Mouse (Mus musculus) adrenal gland, postnatal 4 days (tissue): ENCODE measurements around the gene Fam149b. TPM values are rescaled to one million over a fixed set of nuclear protein-coding genes. Genes with fewer than 3 reads are reported as not detected.
"Not testable (repeated sequence)": the region's sequence is repeated elsewhere in the genome, so short reads cannot be mapped to it uniquely, and the experiment has no call there.

ENCODE experiments used
- DNase-seq, 2 experiments: peaks; one replicate each; pipeline ENCODE4 v3.0.0; 2021 to 2022; ENCODE audit warnings: low spot score in 2 of 2, mixed read lengths in 2 of 2
- long read RNA-seq, 2 experiments: library from polyadenylated mRNA; stranded (forward); transcript quantifications; one replicate each; pipeline ENCODE4 v2.0.0; 2021
- total RNA-seq, 2 experiments: library from RNA; stranded (reverse); gene quantifications; 2 replicates each; pipeline ENCODE4 v1.2.3; 2021

Gene Fam149b
- 10 to 100 TPM; 37.2 to 44.3 TPM for total RNA-seq
- long read RNA-seq, experiment 1, full-length matches to known transcripts, result 11 of 47 reads
- long read RNA-seq, experiment 1, partial matches to known transcripts, result 4 of 47 reads
- long read RNA-seq, experiment 1, other reads (novel, unspliced or antisense), result 32 of 47 reads
- long read RNA-seq, experiment 2, full-length matches to known transcripts, result 20 of 74 reads
- long read RNA-seq, experiment 2, partial matches to known transcripts, result 14 of 74 reads
- long read RNA-seq, experiment 2, other reads (novel, unspliced or antisense), result 40 of 74 reads

DNA sequence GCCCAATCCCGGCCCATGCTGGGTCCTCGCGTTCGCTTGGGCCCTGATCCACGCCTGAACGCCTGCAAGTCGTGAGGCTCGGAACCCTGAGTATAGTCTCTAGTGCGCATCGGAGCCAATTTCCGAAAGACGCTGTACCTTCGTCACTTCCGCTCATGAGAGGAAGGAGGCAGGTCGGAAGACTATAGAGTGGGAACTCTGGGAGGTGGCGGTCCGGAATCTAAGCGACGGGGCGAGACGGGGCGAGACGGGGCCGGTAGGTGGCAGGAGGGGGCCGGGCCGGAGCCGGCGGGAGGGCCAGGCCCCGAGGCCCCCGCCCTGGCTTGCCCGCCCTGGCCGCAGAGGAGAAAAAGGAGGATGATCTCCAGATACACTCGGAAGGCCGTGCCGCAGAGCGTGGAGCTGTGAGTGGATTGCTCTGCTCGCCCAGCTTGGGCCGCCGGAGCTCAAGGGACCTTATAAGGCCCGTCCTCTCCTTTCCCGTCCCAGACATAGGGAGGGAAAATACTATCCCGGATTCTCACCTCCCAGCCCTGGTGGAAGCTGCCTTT lies at the start of gene Fam149b, which contains the start of gene Ecd:
Fam149b (plus strand) TSS at position 172 of the 551 bp plus-strand sequence.
Ecd (minus strand) TSS at position 131 of the 551 bp plus-strand sequence.
- peak; percentile 77 to 85 for DNase-seq

DNA sequence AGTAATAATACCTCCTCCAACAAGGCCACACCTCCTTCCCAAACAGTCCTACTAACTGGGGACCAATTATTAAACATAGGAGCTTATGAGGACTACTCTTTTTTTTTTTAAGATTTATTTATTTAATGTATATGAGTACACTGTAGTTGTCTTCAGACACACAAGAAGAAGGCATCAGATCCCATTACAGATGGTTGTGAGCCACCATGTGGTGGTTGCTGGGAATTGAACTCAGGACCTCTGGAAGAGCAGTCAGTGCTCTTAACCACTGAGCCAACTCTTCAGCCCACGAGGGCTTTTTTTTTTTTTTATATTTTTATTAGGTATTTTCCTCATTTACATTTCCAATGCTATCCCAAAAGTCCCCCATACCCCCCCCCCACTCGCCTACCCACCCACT lies 42.9 kb upstream of the Fam149b start:
- not testable (repeated sequence) for DNase-seq

DNA sequence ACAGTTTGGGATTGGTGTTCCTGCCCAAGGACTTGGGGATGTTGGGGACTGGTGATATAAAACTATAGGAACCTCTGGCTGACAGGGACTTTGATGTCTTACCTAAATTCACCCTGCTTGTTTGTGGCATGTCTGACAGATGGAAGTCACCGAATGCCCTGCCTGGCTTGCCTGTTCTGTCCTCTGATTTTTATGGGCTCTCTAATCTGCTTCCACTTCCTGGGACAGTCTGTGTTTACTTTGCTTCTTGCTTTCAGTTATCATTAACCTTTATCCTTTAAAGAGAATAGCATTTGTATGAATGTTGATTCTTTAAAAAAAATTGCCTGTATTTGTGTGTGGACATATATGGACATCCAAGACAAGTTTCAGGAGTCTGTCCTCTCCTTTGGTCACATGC lies 32.8 kb upstream of the Fam149b start:
- no peak for DNase-seq

DNA sequence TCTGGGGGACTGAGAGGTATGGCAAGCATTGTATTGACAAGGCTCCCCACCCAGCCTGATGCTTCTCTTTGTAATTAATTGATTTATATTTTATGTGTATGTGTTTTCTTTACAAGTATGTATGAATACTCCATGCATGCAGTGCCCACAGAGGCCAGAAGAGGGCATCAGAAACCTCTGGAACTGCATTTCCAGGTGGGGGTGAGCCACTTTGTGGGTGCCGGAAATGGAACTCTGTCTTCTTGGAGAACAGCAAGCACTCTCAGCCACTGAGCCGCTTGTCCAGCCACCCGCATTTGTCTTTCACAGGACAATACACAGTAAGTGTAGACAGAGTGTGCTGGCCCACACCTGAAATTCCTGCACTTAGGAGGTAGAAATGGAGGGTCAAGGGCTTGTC lies 28.5 kb upstream of the Fam149b start:
- peak in 1 of 2 experiments; percentile 16 for DNase-seq

DNA sequence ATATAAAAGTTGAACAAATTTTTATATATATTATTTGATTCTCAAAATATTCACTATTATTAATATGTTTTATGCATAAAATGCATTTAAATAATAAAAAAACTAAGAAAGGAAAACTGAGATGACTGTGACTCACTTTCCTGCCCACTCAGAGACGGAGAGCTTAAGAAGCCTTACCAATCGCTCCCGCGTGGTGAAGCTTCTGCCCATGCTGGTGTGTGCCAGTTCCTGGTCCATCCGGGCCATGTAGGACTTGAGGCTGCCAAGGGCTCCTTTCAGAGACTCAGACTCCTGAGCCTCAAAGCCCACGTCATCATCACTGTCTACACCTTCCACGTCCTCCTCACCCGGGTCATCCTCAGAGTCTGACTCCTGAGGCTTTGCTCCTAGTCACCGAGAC lies 23.8 kb upstream of the Fam149b start:
- no peak for DNase-seq

DNA sequence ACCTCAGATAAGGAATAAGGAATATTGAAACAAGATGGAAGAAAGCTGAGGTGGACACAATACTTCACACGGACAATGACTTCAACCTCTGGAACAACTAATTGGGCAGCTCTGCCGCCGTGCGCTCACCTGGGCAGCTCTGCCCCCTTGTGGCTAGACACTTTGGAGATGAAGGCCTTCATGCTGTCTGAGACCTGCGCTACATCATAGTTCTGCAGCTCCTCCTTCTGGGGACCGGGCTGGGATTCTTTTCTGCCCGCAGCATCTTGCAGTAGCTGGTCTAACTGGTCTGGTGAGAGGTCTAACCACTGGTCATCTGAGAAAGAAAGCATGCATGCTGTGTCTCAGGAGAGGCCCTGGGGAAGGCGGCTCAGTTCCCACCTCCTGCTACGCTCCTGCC lies 19.5 kb upstream of the Fam149b start:
- no peak for DNase-seq

DNA sequence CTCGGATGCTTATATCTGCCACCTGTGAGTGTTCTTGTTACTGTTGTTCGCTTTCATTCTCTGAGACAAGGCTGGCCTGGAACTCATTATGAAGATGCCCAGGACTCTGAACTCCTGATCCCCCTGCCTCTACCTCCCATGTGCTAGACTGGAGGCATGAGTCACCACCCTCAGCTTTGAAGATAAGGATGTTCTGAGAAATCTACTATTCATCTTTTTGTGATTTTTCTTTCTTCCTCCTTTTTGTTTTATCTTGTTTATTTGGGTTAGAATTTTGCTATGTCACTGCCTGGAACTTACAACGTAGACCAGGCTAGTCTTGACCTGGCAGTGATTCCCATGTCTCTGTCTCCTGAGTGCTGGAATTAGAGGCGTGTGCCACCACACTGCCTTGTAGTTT lies 16.6 kb upstream of the Fam149b start:
- DNase-seq, result no peak

DNA sequence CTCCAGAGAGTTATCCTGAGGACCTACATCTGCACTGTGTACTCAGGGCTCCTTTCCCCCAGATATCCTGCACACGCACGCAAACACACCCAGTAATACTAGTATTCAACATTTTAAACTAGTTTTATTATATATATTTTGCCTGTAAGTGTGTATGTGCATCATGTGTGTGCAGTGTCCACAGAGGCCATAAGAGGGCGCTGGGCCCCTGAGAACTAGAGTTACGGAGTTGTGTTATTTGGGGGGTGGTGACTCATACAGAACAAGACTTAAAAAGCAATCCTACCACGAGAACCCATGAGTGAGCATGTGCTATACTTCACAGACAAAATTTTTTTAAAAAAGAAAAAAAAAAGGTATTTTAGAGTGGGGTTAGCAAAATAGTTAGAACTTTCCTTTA lies 8.5 kb upstream of the Fam149b start:
- DNase-seq, result no peak

DNA sequence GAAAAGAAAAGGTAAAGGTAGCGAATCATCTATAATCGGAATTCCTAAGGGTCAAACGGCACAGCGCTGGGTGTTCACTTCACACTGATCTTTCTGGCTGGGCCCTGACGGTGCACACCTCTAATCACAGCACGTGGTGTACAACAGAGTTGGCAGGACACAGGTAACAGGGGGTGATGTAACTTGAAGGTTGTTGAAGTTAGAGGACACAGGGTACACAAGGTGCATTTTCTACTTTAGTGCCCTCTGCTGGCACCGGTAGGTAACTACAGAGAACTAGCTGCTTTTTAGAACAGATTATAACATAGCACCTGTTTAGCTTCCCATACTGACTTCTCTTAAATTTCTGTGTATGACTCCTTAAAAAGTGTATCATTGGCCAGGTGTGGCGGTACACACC lies 7.8 kb upstream of the Fam149b start:
- no peak for DNase-seq

DNA sequence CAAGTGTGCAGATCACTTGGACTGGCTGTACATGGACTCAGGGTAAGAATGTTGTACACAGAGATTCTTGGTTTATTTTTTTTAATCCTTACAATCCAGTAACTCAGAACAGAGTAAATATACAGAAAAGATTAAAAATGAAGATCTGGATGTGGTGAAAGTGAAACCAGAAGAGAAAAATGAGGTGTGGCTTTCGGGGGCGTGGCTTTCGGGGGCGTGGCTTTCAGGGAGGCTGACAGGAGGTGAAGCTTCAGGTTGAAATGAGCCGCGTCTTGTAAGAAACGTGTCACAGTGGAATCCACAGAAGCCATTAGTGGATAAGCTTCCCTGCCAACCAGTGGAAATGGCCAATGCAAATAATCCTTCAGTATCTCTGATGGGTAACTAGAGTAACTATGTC lies 7.1 kb upstream of the Fam149b start:
- no peak for DNase-seq

DNA sequence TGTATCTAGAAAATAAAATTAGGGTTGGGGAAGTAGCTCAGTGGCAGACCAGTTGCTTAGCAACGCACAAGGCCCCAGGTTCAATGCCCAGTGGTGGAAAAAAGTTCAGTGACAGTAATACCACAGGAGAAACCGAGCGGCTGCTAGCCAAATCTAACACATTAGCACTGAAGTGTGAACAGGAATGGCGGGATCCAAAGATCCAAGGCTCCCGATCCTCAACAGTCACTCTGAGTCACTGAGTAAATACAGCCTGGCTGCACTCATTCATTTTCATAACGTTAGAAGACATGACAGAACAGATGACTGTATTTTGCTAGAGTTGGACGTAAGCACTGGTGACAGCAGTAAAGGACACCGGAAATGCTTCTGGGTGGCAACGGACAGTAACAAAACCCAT lies 2.1 kb upstream of the Fam149b start:
- no peak for DNase-seq

DNA sequence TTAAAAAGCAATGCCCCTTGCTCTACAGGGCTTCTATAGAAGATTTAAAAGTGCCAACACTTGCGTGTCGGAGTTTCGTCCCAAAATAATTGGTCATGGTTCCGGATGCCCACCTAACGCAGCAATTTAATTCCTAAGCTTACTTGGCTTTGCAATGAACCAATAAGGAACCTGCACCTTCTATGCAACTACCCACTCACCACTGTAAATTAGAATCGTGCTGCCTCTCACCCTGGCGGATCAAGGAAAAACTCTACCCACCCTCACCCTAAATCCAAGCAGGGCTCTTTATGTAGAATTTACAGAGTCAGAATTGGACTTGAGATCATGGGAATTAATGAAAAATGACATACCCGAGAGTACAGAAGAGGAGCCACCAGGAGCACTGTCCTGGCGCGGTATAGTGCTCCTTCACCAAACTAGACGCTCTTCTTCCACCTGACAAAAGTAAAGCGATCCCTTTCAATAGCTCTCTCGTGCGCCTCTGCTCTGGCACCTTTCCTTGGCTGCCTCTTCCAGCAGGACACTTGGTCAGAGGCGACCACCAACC lies 446 bp upstream of the Fam149b start:
- no peak for DNase-seq

DNA sequence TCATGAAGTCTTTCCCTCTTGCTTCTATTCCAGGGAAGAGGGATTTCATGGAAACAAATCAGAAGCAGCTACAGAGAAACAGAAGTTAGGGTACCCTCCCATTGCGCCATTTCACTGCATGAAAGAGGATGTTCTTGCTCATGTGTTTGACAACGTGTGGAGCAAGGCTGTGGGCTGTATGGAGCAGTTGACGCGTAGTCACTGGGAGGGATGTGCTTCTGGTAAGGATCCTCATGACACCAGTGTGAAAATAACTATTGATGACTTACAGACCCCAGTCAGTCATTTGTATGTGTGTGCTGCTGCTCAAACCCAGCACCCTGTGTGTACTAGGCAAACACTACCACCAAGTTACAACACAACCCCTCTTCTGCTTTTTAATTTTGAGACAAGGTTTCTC lies 15.3 kb downstream of the Fam149b start:
- no peak for DNase-seq

DNA sequence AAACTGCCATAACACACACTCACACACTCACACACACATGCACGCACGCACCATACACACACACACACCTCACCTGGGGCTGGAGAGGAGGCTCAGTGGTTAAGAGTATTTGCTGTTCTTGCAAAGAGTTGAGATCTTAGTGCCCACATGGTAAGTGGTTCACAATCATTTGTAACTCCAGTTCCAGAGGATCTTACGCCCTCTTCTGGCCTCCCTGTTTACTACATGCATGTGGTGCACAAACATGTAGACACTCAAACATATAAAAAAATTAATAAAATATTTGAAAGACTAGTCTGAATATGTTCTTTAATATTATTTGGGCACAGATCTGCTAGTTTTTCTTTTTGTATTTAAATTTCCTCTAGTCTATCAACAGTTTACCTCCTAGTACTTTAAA lies 20.3 kb downstream of the Fam149b start:
- no peak for DNase-seq

DNA sequence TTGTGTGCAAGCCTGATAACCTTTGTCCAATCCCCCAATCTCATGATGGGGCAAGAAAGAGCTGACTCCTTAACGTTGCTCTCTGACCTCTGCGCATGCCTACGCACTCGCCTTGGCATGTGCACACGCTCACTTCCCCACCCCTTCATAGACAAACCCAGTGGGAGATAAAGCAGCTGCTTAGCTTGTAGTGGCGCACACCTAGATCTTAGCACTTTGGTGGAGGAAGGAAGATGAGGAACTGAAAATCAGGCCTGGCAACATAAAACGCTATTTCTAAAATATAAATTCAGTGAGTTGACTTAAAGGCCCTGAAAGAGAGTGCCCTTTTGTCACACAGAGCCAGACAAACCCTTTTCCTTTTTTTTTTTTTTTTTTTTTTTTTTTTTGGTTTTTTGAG lies 22.8 kb downstream of the Fam149b start:
- no peak for DNase-seq

DNA sequence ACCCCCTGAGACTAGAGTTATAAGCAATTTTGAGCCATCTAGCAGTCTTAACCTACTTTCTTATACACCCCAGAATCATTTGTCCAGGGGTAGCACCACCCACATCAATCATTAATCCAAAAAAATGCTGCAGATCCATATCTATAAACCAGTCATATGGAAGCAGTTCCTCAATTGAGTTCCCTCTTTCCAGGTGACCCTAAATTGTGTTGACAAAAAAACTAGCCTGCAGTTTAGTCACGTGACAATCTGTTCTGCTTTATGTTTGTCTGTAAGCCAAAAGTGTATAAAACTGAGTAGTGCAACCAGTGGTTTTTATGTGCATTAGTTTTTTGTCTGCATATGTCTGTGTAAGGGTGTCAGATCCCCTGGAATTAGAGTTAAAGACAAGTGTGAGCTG lies 23.9 kb downstream of the Fam149b start:
- no peak for DNase-seq

DNA sequence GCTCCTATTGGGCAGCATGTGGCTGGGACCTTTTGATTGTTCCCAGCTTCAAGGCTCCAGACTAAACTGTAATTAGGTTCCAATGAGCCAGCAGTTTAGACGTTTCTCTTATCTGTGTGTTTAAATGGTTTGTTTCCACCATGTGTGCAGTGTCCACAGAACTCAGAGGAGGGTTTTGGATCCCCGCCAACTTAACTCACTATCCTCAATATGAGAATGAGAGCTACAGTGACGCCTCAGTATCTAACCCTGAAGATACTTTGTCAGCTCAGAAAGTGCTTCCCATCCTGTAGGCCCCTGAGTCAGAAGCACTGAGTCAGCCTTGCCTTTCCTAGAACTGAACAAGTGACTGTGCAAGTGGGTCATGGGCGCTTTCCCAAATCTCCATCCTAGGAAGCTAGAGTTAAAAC lies 29.2 kb downstream of the Fam149b start:
- peak in 1 of 2 experiments; percentile 25 for DNase-seq

DNA sequence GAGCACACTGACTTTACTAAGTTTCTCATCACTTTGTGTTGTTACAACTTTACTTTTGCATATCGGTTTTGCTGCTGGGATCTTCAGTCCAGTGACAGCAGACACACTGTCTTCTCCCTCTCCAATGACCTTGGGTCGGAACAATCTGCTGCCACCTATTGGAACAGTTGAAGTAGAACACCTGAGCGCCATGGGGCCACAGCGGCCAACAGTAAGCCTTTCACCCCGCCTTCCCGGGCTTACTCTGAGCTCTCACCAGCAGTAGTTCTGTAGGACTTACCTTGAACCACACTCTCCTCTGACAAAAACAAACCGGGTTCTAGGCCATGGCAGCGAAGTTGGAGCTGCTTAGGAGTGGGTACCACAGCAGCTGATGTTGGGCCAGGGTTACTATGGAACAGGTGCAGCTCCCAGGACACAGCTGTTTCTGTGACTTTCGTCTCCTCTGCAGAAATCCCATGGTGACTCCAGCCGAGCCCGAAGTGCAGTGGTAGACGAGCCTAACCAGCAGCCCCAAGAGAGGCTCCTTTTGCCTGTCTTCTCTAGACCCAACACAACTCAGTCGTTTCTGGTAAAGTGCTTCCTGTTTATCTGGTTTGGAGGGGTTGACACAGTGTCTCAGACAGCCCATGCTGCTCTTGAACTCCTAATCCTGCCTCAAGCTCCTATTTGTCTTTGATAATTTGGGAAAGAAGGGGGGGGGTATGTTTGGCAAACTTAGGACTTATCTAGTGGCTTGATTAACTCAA lies 30.5 kb downstream of the Fam149b start:
- peak in 1 of 2 experiments; percentile 30 for DNase-seq

DNA sequence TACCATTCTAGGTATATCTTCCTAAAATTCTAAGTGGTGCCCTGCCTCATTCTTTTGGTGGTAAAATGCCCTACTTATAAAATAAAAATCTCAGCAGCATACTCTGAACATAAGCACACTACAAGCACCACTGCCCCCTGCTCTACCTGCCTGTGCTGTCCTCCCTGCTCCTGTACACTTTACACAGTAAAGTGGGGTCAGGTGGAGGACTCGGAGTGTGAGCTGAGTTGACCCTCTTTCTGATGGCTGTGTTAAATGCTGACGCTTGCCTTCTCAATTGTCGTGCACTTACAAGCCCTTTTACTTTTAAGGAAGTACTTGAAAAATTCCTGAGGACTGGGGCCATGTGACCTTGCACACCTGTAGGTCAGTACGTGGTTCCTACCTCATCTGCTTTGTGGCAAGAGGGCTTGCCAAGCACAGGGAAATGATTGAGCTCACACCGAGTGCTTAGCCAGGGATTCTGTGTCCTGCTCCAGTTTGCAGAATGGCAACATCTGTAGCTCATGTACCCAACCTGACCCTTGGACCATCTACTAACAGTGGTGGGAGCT lies 31.2 kb downstream of the Fam149b start:
- no peak for DNase-seq

DNA sequence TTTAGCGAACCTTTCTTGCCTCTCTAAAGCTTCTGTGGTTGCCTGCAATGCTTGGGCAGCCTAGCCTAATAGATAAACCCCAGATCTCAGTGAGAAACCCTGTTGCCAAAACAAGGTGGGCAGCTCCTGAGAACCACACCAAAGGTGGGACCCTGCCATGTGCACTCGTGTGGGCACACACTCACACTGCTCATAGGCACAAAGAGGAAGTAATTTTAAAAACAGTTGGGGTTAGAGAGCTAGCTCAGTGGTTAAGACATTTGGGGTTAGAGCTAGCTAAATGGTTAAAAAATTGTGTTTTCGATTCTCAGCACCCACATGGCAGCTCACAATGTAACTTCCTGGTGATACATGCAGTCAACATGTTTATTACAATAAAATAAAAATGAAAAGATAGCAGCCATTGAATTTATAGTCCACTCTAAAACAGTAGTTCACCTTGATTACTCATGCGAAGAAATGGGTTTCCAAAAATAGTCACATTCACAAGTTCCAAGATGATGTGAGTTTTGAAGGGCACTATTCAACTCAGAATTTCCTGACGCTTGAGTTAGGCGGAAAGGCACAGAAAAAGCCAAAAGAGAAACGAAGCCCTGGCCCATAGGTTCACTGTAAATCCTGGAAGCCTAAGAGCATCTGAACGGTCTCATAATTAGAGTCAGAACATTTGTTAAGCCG lies 31.9 kb downstream of the Fam149b start:
- DNase-seq, result no peak

DNA sequence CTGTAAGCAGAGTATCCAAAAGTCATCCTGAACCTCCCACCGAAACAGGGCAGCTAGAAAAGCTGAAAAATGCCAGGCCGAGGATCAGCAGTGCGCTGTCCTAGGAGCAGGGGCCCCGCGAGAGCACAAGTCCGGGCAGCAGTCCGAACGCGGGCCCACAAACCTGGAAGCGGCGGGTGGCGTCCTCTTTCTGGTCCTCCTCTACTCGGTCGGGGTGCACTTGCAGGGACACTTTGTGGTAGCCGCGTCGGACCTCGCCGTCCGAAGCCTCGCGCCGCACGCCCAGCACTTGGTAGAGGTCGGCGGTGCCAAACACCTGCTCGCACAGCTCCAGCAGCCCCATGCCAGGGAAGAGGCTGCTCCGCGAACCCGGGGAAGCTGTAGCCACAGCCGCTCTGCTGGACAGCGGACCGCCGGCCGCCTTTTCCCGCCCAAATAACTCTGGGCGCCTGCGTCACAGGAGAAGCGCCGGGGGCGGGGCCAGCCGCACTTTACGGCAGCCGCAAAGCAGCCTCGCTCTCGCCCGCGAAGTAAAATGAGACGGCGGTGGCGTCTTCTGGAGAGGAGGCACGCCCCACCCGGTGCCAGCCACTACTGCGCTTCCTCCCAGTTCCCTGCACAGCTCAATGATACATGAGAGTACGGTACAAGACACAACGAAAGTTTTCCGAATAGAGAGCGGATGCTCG lies 40.6 kb downstream of the Fam149b start, which contains the start of gene Dnajc9:
Dnajc9 (minus strand) TSS at position 470 of the 689 bp plus-strand sequence.
- peak; percentile 85 to 91 for DNase-seq
